Mouse (Mus musculus) C2C12 (cell line): ENCODE results near the gene Klf6. TPM values are rescaled to one million over a fixed set of nuclear protein-coding genes. Genes with fewer than 3 reads are reported as not detected.

Experiments used
- H3K27me3 ChIP-seq: one replicate; pipeline ENCODE4 v1.6.1; 2011; ENCODE audit not compliant: control insufficient read depth, insufficient read depth, insufficient read length
- H3K36me3 ChIP-seq: one replicate; pipeline ENCODE4 v1.6.1; 2011; ENCODE audit not compliant: control insufficient read depth, insufficient read depth
- H3K4me3 ChIP-seq: one replicate; pipeline ENCODE4 v1.5.1; 2011; ENCODE audit warnings: mild to moderate bottlenecking, control low read depth; ENCODE audit not compliant: poor library complexity, insufficient read depth, severe bottlenecking
- H3K79me2 ChIP-seq: one replicate; pipeline ENCODE4 v1.6.1; 2011; ENCODE audit not compliant: control insufficient read depth, insufficient read depth
- H3K79me3 ChIP-seq: one replicate; pipeline ENCODE4 v1.6.1; 2011; ENCODE audit warnings: low read depth, control low read depth
- H3ac ChIP-seq: one replicate; pipeline ENCODE3; 2011; ENCODE audit warnings: low read depth; ENCODE audit not compliant: control insufficient read depth, insufficient read length
- CEBPB ChIP-seq: IDR thresholded peaks from one replicate; pipeline ENCODE4 v1.6.1; 2011; ENCODE audit warnings: low read depth, mild to moderate bottlenecking, control low read depth, moderate library complexity
- CTCF ChIP-seq: IDR thresholded peaks from one replicate; pipeline ENCODE4 v1.5.1; 2011; ENCODE audit not compliant: control insufficient read depth, insufficient read depth, insufficient read length
- FOSL1 ChIP-seq: IDR thresholded peaks from one replicate; pipeline ENCODE4 v1.8.0; 2011; ENCODE audit warnings: mild to moderate bottlenecking, low read length; ENCODE audit not compliant: poor library complexity, insufficient read depth, severe bottlenecking
- MAX ChIP-seq: IDR thresholded peaks from one replicate; pipeline ENCODE4 v1.6.1; 2011; ENCODE audit warnings: mild to moderate bottlenecking, control low read depth
- MYOD1 ChIP-seq: IDR thresholded peaks from one replicate; pipeline ENCODE4 v1.6.1; 2011; ENCODE audit warnings: low read depth; ENCODE audit not compliant: control insufficient read depth, insufficient read length
- MYOG ChIP-seq: IDR thresholded peaks from one replicate; pipeline ENCODE4 v1.6.1; 2011; ENCODE audit not compliant: control insufficient read depth, insufficient read length; ENCODE audit errors: extremely low read depth
- USF1 ChIP-seq: IDR thresholded peaks from one replicate; pipeline ENCODE4 v1.6.1; 2011; ENCODE audit warnings: low read depth, mild to moderate bottlenecking, control low read depth, moderate library complexity
- polyA plus RNA-seq: library from polyadenylated mRNA; unstranded; fragments of >200 nt; fragmentation: generic; extraction: Trizol; gene quantifications from one replicate; pipeline ENCODE4 v1.2.1, GENCODE M21; 2012; ENCODE audit warnings: missing spikeins

The Klf6 gene
- polyA plus RNA-seq, 1 experiment: 21.8 TPM

GRCm38 (mm10) chr13:5870382-5871272, 9.3 kb downstream of the Klf6 start:
- Histone ChIP-seq H3K36me3 (peaks cover 45% of the 10 kb centered on the region), H3K79me3 (peaks cover 25% of the 10 kb centered on the region), H3K79me2 (peaks cover 41% of the 10 kb centered on the region), H3K27me3 (no peaks in the 10 kb centered on the region), H3ac (peak overlapping the region; percentile 32), H3K4me3 (no peak overlapping the region)
- TF ChIP-seq CEBPB (peak; percentile 93), USF1 (no peak), MYOD1 (peak; percentile 51), MYOG (no peak), CTCF (no peak), MAX (no peak), FOSL1 (peak; percentile 42)

- Histone ChIP-seq H3K36me3 (peaks cover 38% of the 10 kb centered on the region), H3K79me3 (peaks cover 18% of the 10 kb centered on the region), H3K4me3 (no peak overlapping the region), H3K79me2 (peaks cover 33% of the 10 kb centered on the region), H3ac (no peak overlapping the region), H3K27me3 (no peaks in the 10 kb centered on the region)
- peak; percentile 62 for TF ChIP-seq MAX
- TF ChIP-seq MYOG: no peak
- TF ChIP-seq MYOD1: no peak
- TF ChIP-seq CTCF: no peak
- peak; percentile 58 for TF ChIP-seq FOSL1
Measured at GRCm38 (mm10) chr13:5871414-5871813, 10.1 kb downstream of the Klf6 start.

DNA sequence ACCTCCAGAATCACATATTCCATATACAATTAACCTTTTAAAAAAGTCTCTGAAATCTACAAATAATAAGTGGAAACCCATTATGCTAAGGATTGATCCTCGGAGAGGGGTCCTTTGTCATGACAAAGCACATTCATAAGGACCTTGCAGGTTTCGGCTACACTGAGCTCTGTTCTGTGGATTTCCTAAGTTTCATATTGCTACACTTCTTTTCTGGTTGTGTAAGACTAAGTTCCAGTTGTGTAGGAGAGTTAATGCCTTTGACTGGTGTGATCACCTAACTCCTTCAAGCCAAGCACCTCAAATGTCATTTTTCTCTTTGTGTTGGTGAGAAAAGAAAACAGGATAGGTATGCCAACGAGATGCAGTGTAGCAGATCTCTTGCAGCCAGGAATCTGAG, 12.4 kb downstream of the Klf6 start:
- Histone ChIP-seq H3ac (no peak overlapping the region), H3K79me3 (no peaks in the 10 kb centered on the region), H3K4me3 (no peak overlapping the region), H3K36me3 (peaks cover 15% of the 10 kb centered on the region), H3K27me3 (no peaks in the 10 kb centered on the region), H3K79me2 (peaks cover 10% of the 10 kb centered on the region)
- TF ChIP-seq MYOD1 (no peak), CTCF (no peak), USF1 (no peak), MAX (no peak), MYOG (no peak), CEBPB (no peak), FOSL1 (no peak)

DNA sequence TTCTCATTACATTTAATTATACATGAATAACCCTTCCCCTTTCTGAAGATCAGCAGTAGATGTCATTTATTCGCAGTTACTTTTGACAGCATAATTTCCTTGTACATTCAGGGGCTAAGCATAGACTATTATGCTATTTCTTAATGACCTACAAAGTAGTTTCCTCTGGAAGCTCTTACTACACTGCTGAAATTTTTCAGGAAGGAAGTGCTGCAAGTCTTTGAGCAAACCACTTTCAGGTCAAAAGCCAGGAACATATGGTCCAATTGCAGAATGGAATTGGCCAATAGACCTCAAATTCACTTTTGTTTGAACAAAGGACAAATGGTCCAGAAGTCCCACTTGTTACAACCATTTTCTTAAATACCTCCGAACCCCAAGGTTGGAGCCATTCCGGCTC, 14.2 kb downstream of the Klf6 start:
- no peak overlapping the region for H3K4me3 ChIP-seq
- no peak for TF ChIP-seq USF1
- TF ChIP-seq FOSL1: no peak
- no peak for TF ChIP-seq MAX
- TF ChIP-seq CTCF: no peak
- TF ChIP-seq MYOG: no peak
- TF ChIP-seq MYOD1: no peak
- no peak for TF ChIP-seq CEBPB
- no peaks in the 10 kb centered on the region for H3K79me3 ChIP-seq
- H3ac ChIP-seq: no peak overlapping the region
- no peaks in the 10 kb centered on the region for H3K79me2 ChIP-seq
- H3K27me3 ChIP-seq: no peaks in the 10 kb centered on the region
- H3K36me3 ChIP-seq: peaks cover 4% of the 10 kb centered on the region

- Histone ChIP-seq H3K36me3 (no peaks in the 10 kb centered on the region), H3K4me3 (no peak overlapping the region), H3K27me3 (no peaks in the 10 kb centered on the region), H3ac (no peak overlapping the region), H3K79me2 (no peaks in the 10 kb centered on the region), H3K79me3 (no peaks in the 10 kb centered on the region)
- TF ChIP-seq MYOG (no peak), FOSL1 (no peak), CEBPB (no peak), USF1 (no peak), CTCF (no peak)
Measured at GRCm38 (mm10) chr13:5878748-5879147, 17.5 kb downstream of the Klf6 start.

GRCm38 (mm10) chr13:5886810-5887209, 25.5 kb downstream of the Klf6 start:
- no peak overlapping the region for H3ac ChIP-seq
- no peaks in the 10 kb centered on the region for H3K79me3 ChIP-seq
- no peaks in the 10 kb centered on the region for H3K79me2 ChIP-seq
- no peak for TF ChIP-seq USF1
- no peak for TF ChIP-seq CTCF
- TF ChIP-seq CEBPB: peak; percentile 88
- TF ChIP-seq MYOD1: no peak
- peak; percentile 87 for TF ChIP-seq FOSL1
- no peak for TF ChIP-seq MYOG
- TF ChIP-seq MAX: peak; percentile 48
- H3K36me3 ChIP-seq: no peaks in the 10 kb centered on the region
- H3K27me3 ChIP-seq: no peaks in the 10 kb centered on the region
- H3K4me3 ChIP-seq: no peak overlapping the region
